Mouse (Mus musculus) adrenal gland, adult 2 months (tissue): ENCODE results near the gene Zw10. TPM values are rescaled to one million over a fixed set of nuclear protein-coding genes. Genes with fewer than 3 reads are reported as not detected.

Source experiments
- polyA plus RNA-seq: library from polyadenylated mRNA; depleted of rRNA; stranded (reverse); fragments of >200 nt; gene quantifications from 2 replicates; pipeline ENCODE4 v1.2.3, GENCODE M21; 2012; rRNA removed
- total RNA-seq, 2 experiments: library from RNA; stranded (reverse); gene quantifications; 2 replicates each; pipeline ENCODE4 v1.2.3; 2021

The Zw10 gene
- total and polyA plus RNA-seq, 3 experiments: 3.7 to 17.3 (median 15.3) TPM

Other genes with a start within 250 kb of the Zw10 start
- gene Zbtb16, start 219.4 kb upstream of the Zw10 start, total RNA-seq: 10 to 100 TPM; 25.6 to 73.3 TPM
- gene Zbtb16, start 219.4 kb upstream of the Zw10 start, polyA plus RNA-seq: 17.7 and 20.4 TPM in 2 replicates
- 1 to 10 TPM; 4.6 to 5.1 TPM for gene Htr3a, start 144.5 kb upstream of the Zw10 start, total RNA-seq
- 6.8 and 7.1 TPM in 2 replicates for gene Htr3a, start 144.5 kb upstream of the Zw10 start, polyA plus RNA-seq
- gene Htr3b, start 90.6 kb upstream of the Zw10 start, total RNA-seq: under 1 TPM; 0.14 to 0.55 TPM
- 0.13 and 0.65 TPM in 2 replicates for gene Htr3b, start 90.6 kb upstream of the Zw10 start, polyA plus RNA-seq
- 10 to 100 TPM; 10.7 to 11.2 TPM for gene Usp28, start 70.2 kb upstream of the Zw10 start, total RNA-seq
- gene Usp28, start 70.2 kb upstream of the Zw10 start, polyA plus RNA-seq: 6.6 and 6.9 TPM in 2 replicates
- under 1 TPM; 0.29 to 0.52 TPM for gene Tmprss5, start 25.6 kb downstream of the Zw10 start, total RNA-seq
- gene Tmprss5, start 25.6 kb downstream of the Zw10 start, polyA plus RNA-seq: 2.7 and 3.8 TPM in 2 replicates
- gene Gm4894, start 194.9 kb downstream of the Zw10 start, total RNA-seq: not detected
- gene Gm4894, start 194.9 kb downstream of the Zw10 start, polyA plus RNA-seq: not detected in 2 replicates